Mouse (Mus musculus) thymus, postnatal 4 days (tissue): ENCODE data around the gene Commd9.

ENCODE experiments used
- DNase-seq: peaks from one replicate; pipeline ENCODE4 v3.0.0; 2021

Gene Commd9

DNA sequence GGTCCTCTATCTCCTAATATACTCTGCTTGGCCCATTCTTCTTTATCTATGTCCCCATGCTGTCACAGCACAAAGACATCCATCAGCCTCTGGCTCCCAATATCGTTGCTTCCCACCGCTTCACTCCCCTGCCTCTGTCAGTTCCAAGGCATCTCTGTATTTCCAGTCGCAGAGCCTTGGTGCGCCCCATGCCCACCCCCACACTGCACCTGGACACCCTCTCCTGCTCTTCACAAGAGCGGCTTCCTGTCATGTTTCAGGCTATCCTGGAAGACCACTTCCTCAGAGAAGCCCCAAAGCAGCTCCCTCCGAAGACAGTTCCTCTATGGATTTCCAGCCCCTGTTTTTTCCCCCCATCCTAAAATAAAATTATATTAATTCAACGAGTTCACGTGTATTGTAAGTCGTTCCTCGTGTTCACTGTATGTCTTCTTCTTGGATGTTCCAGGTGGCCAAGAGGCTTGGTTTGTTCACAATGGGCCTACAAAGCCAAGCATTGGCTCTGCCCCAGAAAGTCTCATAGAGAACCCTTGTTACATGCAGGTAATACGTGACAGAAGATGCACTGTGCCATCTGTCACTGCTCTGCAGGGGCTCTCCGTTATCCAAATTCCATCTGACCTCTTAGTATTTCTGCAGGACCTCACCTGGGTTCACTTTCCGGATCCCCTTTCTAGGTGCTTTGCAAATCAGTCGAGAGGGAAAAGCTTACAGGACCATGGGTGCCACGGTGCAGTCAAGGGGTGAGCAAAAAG is 23.5 kb downstream of the Commd9 start:
- no peak for DNase-seq

DNA sequence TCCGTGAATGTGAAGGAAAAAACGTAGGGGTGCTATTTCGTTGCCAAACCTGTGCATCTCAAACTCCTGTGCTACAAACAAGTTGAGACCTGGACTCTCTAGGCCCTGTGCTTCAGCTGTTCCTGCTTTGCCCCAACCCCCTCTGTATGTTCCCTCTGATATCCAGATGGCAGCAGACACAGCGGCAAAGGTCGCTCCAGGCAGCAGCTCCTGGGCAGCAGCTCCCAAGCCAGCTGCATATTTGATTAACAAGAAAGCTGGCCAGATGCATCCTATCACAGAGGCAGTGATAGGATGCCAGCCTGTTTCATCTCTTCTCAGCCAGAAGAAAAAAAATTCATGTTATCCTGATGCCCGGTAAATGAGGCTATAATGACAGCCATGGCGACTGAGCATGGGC is 32.5 kb downstream of the Commd9 start:
- DNase-seq: no peak

DNA sequence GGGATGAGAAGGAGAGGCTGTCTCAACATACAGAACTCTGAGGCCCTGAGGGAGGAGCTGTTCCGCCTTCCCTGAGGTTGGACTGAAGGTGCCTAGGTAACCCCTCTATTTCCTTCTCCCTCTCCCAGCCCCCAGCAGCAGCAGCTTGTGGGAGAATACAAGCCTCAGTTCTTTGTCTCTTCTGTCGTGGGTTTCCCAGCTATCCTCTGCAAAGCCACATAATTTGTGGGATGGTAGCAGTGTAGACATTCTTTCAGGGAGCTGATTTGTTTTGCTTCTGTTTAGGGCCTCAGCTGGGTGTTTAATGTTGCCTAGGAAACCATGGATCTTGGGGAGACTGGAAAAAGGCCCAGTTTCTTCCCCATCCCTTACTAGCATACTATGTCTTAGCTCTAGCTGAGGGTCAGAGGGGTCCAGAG is 34.1 kb downstream of the Commd9 start:
- DNase-seq: no peak

DNA sequence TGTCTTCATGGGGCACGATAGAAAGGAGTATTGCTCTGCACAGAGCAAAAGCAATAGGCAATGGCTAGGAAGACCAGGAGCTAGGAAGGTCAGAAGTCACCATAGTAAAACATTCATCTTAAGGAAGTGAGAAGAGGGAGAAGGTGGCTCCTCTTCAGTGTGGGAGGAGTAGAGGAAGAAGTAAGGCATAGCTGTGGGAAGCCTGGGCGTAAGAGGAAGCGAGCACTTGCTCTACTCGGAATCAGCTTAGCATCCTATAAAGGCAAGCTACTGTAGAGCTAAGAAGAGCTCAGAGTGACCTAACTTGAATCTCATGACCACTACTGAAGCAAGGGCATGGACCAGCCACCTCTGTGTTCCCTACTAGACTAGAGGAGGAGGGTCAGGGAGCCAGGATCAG is 36.3 kb downstream of the Commd9 start:
- DNase-seq: no peak

DNA sequence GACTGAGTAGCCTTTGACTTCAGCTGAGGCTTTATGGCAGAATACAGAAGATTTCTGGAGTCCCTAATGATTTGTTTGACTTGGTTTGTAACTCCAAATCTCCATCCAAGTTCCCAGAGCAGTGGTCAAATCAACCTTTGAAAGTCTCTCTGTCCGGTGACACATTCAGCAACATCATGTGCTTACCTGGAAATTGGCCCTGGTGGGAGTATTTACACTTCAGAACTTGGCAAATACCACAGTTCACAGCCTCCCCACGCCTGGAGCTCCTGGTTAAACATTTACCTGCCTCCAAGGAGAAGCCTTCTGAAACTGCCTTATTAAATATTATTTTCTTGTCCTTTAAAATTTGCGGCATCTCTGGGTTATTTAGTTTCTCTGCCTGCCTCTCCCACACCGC is 37.1 kb downstream of the Commd9 start:
- no peak for DNase-seq

- no peak for DNase-seq
These were observed 39.1 kb downstream of the Commd9 start for GRCm38 (mm10) chr2:101925183-101925582.

DNA sequence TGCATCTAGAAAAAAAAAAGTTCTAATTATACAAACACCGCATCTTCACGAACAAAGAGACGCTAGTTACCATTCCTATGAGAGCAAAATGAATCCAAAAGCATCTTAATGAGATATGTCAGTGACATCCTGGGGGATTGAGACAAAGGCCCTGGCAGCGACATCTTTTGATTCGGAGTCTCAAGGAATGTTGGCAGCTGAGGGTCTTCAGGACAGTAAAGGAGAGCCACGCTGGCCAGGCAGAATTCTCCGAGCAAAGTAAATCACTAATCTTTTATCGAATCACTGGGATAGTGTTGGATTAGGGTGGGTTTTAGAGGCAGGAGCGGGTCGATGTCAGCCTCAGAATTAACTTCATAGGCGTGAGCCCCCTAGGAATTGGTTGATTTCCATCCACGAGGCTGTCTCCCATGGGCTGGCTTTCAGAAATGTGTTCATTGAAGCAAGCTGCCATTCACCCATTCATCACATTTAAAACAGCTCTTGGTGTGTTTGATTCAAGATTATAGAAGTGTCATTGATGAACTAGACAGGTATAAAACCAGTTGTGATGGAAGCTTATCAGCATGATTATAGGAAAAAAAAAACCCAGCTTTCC is 39.6 kb downstream of the Commd9 start:
- DNase-seq: no peak

DNA sequence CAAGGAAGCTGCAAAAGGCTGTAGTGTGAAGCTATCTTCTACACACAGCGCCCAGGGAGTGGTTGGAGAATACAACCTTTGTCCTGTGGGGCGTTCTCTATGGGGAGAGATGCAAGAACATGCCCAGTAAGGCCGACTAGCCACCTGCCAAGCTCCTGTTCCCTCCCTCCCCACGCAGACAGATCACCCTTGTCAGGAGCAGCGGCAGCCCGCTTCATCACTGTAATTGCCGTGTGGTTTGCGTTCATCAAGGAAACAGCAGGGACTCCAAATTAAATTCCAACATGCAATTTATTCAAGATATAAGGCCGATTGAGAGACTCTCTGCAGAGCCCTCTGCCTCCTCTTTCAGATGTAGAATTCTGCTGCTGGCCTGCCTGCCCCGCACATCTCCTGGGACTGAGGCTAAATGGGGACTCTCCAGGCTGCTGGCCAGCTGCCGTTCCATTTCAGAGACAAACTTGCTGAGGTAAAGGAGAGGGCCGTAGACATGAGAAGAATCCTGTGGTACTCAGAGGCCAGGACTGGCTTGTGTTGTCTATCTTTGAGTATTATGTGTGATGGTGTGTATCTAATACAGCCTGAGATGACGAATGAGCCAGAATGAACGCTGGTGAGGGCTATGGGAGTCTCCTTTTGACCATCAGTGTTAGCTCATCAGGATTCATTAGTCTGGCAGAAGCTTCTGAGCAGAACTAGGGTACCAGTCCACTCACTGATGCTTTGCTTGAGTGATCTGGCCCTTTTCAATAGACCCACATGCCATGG is 46.3 kb downstream of the Commd9 start:
- DNase-seq: no peak

DNA sequence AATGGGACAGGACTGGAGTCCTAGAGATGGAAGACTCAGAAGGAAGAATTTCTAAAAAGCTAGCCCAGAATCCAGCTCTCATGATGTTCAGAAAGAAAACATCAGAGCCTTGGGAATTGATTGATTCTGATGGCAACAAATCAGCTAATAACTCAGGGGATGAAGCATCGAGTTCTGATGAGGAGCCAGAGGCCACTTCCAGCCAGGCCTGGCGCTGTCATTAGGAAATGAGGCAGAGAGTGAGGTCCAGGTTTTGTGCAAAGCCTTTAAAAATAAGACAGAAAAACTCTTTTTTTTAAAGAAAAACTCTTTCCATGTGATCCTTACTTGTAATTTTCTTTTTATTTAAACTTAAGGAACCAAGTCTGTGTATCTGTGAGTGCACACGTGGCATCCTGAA is 47.3 kb downstream of the Commd9 start:
- no peak for DNase-seq

DNA sequence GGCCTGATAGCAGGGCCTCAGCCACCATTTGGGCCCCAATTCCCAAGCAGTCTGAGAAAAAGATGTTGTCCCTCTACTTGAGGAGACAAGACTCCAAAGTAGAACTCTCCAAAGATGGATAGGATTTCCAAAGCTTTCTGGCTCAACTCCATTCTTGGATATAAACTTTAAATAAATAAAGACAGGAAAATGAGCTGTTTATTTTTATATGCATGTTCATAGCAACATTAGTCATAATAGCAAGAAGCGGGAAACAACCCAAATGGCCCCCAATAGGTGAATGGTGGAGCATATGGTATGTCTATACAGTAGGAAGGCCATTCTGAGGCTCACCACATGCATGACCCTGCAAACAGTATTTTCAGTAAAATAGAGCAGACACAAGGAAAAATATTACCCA is 49.0 kb downstream of the Commd9 start:
- DNase-seq: no peak

DNA sequence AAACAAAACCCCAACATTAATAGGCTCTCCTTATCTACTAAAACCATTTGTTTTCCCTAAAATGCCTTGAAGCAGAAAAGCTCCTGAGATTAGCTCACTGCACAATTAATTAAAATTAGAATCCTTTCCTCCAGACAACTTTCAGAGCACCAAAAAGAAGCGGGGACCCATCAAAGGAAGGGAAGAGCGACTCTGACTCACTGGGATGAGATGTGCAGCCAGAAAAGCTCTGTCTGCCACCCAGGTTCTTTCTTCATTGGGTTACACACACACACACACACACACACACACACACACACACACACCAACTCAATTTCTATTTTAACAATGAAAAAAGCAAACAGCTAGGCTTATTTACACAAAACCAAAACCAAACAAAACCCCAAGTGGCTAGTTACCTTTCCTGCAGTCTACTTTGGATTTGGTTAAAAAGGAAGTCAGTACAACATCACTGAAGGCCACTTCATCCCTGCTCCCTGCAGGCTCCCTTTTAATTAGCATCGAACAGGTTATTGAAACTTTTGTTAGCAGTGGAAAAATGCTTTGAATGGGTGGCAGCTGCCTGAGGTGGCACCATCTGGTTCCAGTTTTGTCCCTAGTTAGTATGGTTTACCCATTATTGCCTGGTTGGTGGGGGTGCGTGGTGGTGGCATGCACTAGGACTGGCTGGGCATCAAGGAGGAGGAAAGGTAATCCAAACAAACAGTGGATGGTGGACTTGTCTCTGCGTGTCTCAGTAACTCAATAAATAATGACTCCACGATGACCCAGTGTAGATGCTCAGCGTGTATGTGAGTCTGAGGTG is 64.9 kb downstream of the Commd9 start:
- DNase-seq: no peak
